Mouse (Mus musculus) forelimb bud, embryonic 11.5 days (tissue): Measurements from ENCODE around the gene Tpm4.

Experiments used
- DNase-seq: peaks from one replicate; pipeline ENCODE4 v3.0.0-alpha.2; 2012; ENCODE audit warnings: low read depth, low spot score

The Tpm4 gene

DNA sequence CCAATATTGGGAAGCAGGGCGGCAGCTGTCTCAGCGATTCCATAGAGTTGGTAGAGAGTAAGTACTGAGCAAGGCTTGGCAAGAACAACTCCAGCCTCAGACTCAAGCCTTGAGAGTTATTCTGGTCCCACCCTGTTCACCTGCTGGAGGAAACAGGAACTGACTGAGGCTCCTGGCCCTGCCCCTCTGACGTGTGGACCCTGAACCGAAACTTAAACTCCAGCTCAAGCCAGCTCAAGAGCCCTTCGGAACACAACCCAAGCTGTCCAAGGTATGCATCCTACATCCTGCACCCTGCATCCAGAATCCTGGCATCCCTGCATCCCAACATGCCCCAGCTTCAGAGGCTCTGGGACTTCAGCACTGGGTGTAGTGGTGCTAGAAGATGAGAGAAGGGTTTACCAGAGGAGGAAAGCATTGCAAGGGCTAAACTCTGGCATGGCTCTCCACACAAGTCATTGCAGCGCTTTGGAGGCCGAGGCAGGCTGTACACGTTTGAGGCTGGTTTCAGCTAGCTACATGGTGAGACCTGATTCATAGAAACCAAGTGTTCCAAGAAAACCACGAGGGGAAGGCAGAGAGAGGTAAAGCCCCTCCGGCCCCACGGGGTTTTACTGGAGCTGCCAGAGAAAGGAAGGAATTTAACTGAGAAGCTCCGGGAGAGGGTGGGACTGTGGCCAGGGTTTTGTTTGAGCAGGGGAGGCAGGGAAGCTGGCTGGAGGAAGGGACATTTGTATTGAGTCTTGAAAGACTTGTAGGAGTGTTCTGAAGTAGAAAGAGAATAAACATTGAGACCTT is 54.8 kb downstream of the Tpm4 start, which contains the start of gene Hsh2d:
Gene Hsh2d, plus strand, starts transcription at position 222 of the 798 bp plus-strand sequence.
- DNase-seq = no peak

DNA sequence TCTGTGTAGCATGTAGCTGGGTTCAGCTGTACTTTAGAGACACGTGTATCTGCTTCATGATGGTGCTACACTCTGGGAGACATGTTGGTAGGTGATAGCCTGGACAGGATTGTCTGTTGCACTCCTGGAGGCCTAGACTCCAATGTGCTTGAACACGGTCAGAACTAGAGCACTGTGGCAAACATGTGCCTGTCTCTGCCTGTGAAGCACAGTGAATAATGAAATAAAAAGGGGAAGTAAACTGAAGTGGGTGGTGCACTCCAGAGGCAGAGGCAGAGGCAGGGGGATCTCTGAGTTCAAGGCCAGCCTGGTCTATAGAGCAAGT is 55.4 kb downstream of the Tpm4 start:
- DNase-seq = no peak

DNA sequence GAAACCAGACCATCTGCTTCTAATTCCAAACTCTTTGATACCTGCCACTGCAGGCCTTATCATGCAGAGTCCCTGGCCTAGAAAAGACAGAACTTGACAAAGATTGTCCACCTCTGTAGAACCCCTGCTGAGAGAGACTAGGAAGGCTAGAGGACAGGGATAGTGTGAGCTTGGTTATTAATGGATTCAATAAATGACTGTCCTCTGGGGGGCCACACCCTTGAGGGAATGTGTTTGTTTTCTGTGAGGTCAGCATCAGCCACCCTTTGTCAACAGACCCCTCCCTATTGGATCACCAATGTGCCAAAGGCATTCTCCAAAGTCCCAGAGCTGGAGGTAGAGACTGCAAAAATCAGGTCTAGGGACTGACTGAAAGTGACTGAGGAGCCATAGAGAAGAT is 57.3 kb downstream of the Tpm4 start:
- DNase-seq = no peak

DNA sequence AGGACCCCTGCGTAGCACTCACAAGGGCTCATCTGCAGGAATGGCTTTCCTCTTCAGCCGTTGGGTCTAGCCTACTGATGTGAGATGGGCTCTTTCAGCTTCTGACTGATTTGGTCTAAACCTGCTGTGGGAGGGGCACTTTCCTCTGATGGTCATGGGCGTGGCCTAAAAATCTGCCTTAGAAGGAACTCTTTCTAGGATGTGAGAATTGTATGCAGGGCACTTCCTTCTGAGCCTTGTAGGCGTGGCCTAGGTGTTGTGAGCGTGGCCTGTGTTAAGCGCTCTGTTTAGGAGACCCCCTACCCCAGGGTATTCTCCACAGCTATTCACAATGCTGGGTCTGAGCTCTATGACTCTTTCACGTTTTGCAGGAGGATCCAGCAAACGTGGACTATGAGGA is 63.2 kb downstream of the Tpm4 start:
- DNase-seq = no peak
